Mouse (Mus musculus) liver, embryonic 15.5 days (tissue): ENCODE results near the gene Fam104a. TPM values are rescaled to one million over a fixed set of nuclear protein-coding genes. Genes with fewer than 3 reads are reported as not detected.
A peak's percentile ranks its signal among the peaks of the same experiment; 100 is the strongest.

ENCODE experiments used
- ATAC-seq: fragments of 200-750 bp; cut with Nextera tagmentation; 2 replicates; pipeline ENCODE4 v1.8.0; 2017; ENCODE audit warnings: moderate number of reproducible peaks, mild to moderate bottlenecking, moderate library complexity; ENCODE audit not compliant: insufficient read depth
- H3K27ac ChIP-seq: fragments of 300-500 bp; sonication (generic); replicated peaks from 2 replicates; pipeline ENCODE4 v1.5.1; 2015; ENCODE audit warnings: mild to moderate bottlenecking, inconsistent platforms
- H3K27me3 ChIP-seq: fragments of 300-500 bp; sonication (generic); 2 replicates; pipeline ENCODE4 v1.6.1; 2015; ENCODE audit warnings: mild to moderate bottlenecking, inconsistent platforms
- H3K36me3 ChIP-seq: fragments of 300-500 bp; sonication (generic); replicated peaks from 2 replicates; pipeline ENCODE4 v1.6.1; 2015; ENCODE audit warnings: moderate library complexity, mild to moderate bottlenecking, inconsistent platforms
- H3K4me1 ChIP-seq: fragments of 300-500 bp; sonication (generic); replicated peaks from 2 replicates; pipeline ENCODE4 v1.6.1; 2015; ENCODE audit warnings: inconsistent platforms
- H3K4me2 ChIP-seq: fragments of 300-500 bp; sonication (generic); 2 replicates; pipeline ENCODE4 v1.6.1; 2015; ENCODE audit warnings: moderate library complexity, mild to moderate bottlenecking, inconsistent platforms
- H3K4me3 ChIP-seq: fragments of 300-500 bp; sonication (generic); replicated peaks from 2 replicates; pipeline ENCODE4 v1.5.1; 2015; ENCODE audit warnings: mild to moderate bottlenecking, inconsistent platforms
- H3K9ac ChIP-seq: fragments of 300-500 bp; sonication (generic); 2 replicates; pipeline ENCODE4 v1.6.1; 2015; ENCODE audit warnings: moderate library complexity, mild to moderate bottlenecking, inconsistent platforms
- H3K9me3 ChIP-seq: fragments of 300-500 bp; sonication (generic); replicated peaks from 2 replicates; pipeline ENCODE4 v1.6.1; 2016; ENCODE audit warnings: inconsistent platforms
- WGBS: fragments of 180-500 bp; shearing (Covaris S2); methylation state at CpG from one replicate; pipeline ENCODE4 v1.1.7; 2015; ENCODE audit warnings: mixed read lengths; ENCODE audit not compliant: insufficient replicate concordance; 5-methylcytosine and 5-hydroxymethylcytosine counted together
- polyA plus RNA-seq: library from polyadenylated mRNA; unstranded; fragments of >200 nt; fragmentation: Nextera tagmentation; extraction: Ambion mirVana; gene quantifications from 2 replicates; pipeline ENCODE4 v1.2.1, GENCODE M21; 2015

The Fam104a gene
- polyA plus RNA-seq, 1 experiment from 2014 or later, result 40.6 TPM

- Histone ChIP-seq H3K4me1 (peaks cover 28% of the 10 kb centered on the region), H3K9me3 (no peaks in the 10 kb centered on the region), H3K4me3 (no peak overlapping the region), H3K4me2 (no peak overlapping the region), H3K27ac (no peak overlapping the region), H3K36me3 (no peaks in the 10 kb centered on the region), H3K27me3 (peaks cover 19% of the 10 kb centered on the region), H3K9ac (no peak overlapping the region)
- 22% methylated on average over 6 of the region's 6 CpGs for WGBS
- no peak for ATAC-seq
Observed at GRCm38 (mm10) chr11:113614476-113614875, 69.5 kb downstream of the Fam104a start.

- Histone ChIP-seq H3K27ac (peak overlapping the region; percentile 57), H3K4me3 (no peak overlapping the region), H3K9me3 (no peaks in the 10 kb centered on the region), H3K9ac (no peak overlapping the region), H3K36me3 (no peaks in the 10 kb centered on the region), H3K27me3 (no peaks in the 10 kb centered on the region), H3K4me1 (peaks cover 14% of the 10 kb centered on the region), H3K4me2 (peak overlapping the region; percentile 36)
- 21% methylated on average over 24 of the region's 24 CpGs for WGBS
- 0 out of 2 replicates have a peak, but pooled peaks have one; percentile 16 for ATAC-seq
Observed at GRCm38 (mm10) chr11:113611664-113612611, 72.0 kb downstream of the Fam104a start.

Other genes starting within 250 kb of the Fam104a start
- gene Sstr2, start 64.8 kb downstream of the Fam104a start, polyA plus RNA-seq, result 4.9 and 6.0 TPM in 2 replicates
- gene Cog1, start 35.0 kb downstream of the Fam104a start, polyA plus RNA-seq, result 14.9 and 15.0 TPM in 2 replicates
- 12.4 and 14.5 TPM in 2 replicates for gene Slc39a11, start 34.1 kb downstream of the Fam104a start, polyA plus RNA-seq
- 9.2 and 10.8 TPM in 2 replicates for gene D11Wsu47e, start 257 bp upstream of the Fam104a start, polyA plus RNA-seq
- gene Cpsf4l, start 25.9 kb upstream of the Fam104a start, polyA plus RNA-seq, result not detected in 2 replicates
- gene Cdc42ep4, start 67.7 kb upstream of the Fam104a start, polyA plus RNA-seq, result 17.1 and 19.8 TPM in 2 replicates